Mouse (Mus musculus) hindbrain, embryonic 15.5 days (tissue): ENCODE measurements around the gene Phgr1. TPM values are rescaled to one million over a fixed set of nuclear protein-coding genes. Genes with fewer than 3 reads are reported as not detected.
A peak's percentile ranks its signal among the peaks of the same experiment; 100 is the strongest.

Experiments
- ATAC-seq: fragments of 200-750 bp; cut with Nextera tagmentation; 2 replicates; pipeline ENCODE4 v1.8.0; 2017; ENCODE audit warnings: low read depth, moderate number of reproducible peaks, moderate TSS enrichment; ENCODE audit not compliant: low FRiP score
- H3K27ac ChIP-seq: fragments of 300-500 bp; sonication (generic); replicated peaks from 2 replicates; pipeline ENCODE4 v1.5.1; 2015; ENCODE audit warnings: mild to moderate bottlenecking, inconsistent platforms
- H3K27me3 ChIP-seq: fragments of 300-500 bp; sonication (generic); 2 replicates; pipeline ENCODE4 v1.6.1; 2015; ENCODE audit warnings: control low read depth, inconsistent platforms
- H3K36me3 ChIP-seq: fragments of 300-500 bp; sonication (generic); 2 replicates; pipeline ENCODE4 v1.6.1; 2015; ENCODE audit warnings: control low read depth, inconsistent platforms
- H3K4me1 ChIP-seq: fragments of 300-500 bp; sonication (generic); replicated peaks from 2 replicates; pipeline ENCODE4 v1.6.1; 2015; ENCODE audit warnings: control low read depth, inconsistent platforms
- H3K4me2 ChIP-seq: fragments of 300-500 bp; sonication (generic); 2 replicates; pipeline ENCODE4 v1.6.1; 2015; ENCODE audit warnings: moderate library complexity, mild to moderate bottlenecking, inconsistent platforms
- H3K4me3 ChIP-seq: fragments of 300-500 bp; sonication (generic); 2 replicates; pipeline ENCODE4 v1.5.1; 2015; ENCODE audit warnings: mild to moderate bottlenecking, inconsistent platforms
- H3K9ac ChIP-seq: fragments of 300-500 bp; sonication (generic); 2 replicates; pipeline ENCODE4 v1.6.1; 2015; ENCODE audit warnings: inconsistent platforms
- H3K9me3 ChIP-seq: fragments of 300-500 bp; sonication (generic); 2 replicates; pipeline ENCODE4 v1.6.1; 2016; ENCODE audit warnings: control low read depth, inconsistent platforms
- WGBS: fragments of 180-500 bp; shearing (Covaris S2); methylation state at CpG from one replicate; pipeline ENCODE4 v1.1.7; 2015; 5-methylcytosine and 5-hydroxymethylcytosine counted together
- polyA plus RNA-seq: library from polyadenylated mRNA; unstranded; fragments of >200 nt; fragmentation: Nextera tagmentation; extraction: Ambion mirVana; gene quantifications from 2 replicates; pipeline ENCODE4 v1.2.1, GENCODE M21; 2015

The Phgr1 gene
- polyA plus RNA-seq, 1 experiment from 2014 or later = not detected

DNA sequence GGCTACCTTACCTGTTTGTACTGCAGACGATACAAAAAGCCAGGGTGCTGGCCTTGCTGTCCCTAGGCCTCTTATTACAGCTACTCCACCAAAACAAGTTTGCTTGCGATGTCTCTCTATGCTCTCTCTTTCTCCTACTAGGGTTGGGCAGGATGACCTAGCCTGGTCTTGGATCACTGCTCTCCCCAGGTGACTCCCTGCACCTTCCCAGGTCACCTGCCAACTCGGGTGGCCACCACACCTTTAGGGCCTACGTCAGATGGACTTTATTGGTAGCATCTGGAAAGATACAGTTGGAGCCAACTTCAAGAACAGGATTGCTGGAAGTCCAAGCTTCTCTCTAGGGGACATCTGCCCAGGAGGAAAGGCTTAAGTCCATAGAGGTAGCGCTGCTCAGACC is 7.7 kb upstream of the Phgr1 start:
- no peak overlapping the region for H3K9ac ChIP-seq
- H3K4me2 ChIP-seq = no peak overlapping the region
- H3K4me1 ChIP-seq = peaks cover 35% of the 10 kb centered on the region
- H3K27me3 ChIP-seq = no peaks in the 10 kb centered on the region
- no peak overlapping the region for H3K27ac ChIP-seq
- no peaks in the 10 kb centered on the region for H3K9me3 ChIP-seq
- H3K36me3 ChIP-seq = no peaks in the 10 kb centered on the region
- no peak for ATAC-seq
- H3K4me3 ChIP-seq = no peak overlapping the region
- WGBS = 82% methylated on average over 5 of the region's 5 CpGs

- ATAC-seq = no peak
- no peaks in the 10 kb centered on the region for H3K9me3 ChIP-seq
- H3K27me3 ChIP-seq = no peaks in the 10 kb centered on the region
These were observed 6.2 kb upstream of the Phgr1 start for GRCm38 (mm10) chr2:118766041-118767033.

DNA sequence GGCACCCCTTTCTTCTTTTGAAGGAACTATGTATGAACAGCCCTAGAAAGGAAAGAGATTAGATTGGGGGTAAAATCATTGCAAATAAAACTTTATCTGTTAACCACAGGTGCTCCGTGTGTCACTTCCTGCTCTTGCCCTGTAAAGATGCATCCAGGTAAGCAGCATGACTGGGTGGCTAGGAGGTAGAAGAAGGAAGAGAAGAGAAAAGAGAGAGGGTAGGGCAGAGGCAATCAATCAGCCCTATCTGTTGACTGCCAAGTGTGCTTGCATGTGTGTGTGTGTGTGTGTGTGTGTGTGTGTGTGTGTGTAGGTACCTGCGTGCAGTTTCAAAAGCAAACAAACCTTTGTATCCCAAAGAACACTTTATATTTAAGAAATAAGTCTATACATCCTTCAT is 2.0 kb downstream of the Phgr1 start:
- Histone ChIP-seq H3K4me3 (no peak overlapping the region), H3K36me3 (no peaks in the 10 kb centered on the region), H3K9me3 (no peaks in the 10 kb centered on the region), H3K27ac (no peak overlapping the region), H3K4me1 (peaks cover 18% of the 10 kb centered on the region), H3K4me2 (no peak overlapping the region), H3K27me3 (no peaks in the 10 kb centered on the region), H3K9ac (no peak overlapping the region)
- ATAC-seq = no peak
- whole genome bisulfite sequencing = 95% methylated on average over 2 of the region's 2 CpGs

More at GRCm38 (mm10) chr2:118766041-118767033, 6.2 kb upstream of the Phgr1 start:
- H3K4me3 ChIP-seq = no peak overlapping the region
- H3K4me1 ChIP-seq = peaks cover 27% of the 10 kb centered on the region
- no peak overlapping the region for H3K4me2 ChIP-seq
- no peaks in the 10 kb centered on the region for H3K36me3 ChIP-seq
- 80% methylated on average over 10 of the region's 10 CpGs for WGBS
- H3K9ac ChIP-seq = no peak overlapping the region
- H3K27ac ChIP-seq = no peak overlapping the region

DNA sequence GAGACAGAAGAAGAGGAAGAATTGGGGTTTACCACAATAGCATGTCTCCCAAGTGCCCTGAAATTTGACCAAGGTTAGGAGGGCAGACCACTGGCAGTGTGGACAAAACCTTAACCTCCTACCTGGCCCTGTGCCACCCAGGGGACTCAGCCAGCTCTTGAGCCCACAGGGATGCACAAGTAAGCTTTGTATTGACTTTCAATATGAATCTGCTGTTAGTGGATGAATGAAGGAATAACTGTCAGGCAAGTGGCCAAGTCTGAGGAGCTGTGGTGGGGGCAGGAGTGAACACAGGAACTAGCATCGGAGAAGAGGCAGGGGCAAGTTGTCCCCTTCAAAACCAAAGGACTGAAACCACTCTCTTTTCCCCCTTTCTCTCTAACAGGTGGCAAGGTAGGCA is 2.8 kb downstream of the Phgr1 start:
- no peaks in the 10 kb centered on the region for H3K36me3 ChIP-seq
- H3K4me3 ChIP-seq = no peak overlapping the region
- WGBS = 50% methylated on average over 1 of the region's 1 CpGs
- H3K27me3 ChIP-seq = no peaks in the 10 kb centered on the region
- H3K9ac ChIP-seq = no peak overlapping the region
- no peak overlapping the region for H3K4me2 ChIP-seq
- H3K4me1 ChIP-seq = peaks cover 19% of the 10 kb centered on the region
- ATAC-seq = no peak
- H3K27ac ChIP-seq = no peak overlapping the region
- H3K9me3 ChIP-seq = no peaks in the 10 kb centered on the region

DNA sequence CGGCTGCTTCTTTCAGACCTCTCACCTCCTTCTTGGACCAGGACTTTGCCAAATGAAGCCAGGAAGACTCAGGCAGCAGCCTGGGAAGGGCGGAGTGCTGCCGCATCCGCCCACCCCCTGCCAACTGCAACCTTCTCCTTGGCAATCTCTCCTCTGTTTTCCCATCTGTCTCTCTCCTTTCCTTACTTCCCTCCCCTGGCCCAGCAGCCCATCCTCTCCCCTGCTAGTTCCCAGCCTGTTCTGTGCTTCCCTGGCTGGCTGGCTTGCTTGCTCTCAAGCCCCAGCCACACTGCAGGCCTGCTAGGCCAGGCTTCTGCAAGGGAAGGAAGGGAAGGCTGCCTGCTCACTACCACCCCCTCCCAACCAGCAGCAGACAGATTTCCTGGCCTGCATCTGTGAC is 3.3 kb downstream of the Phgr1 start:
- no peak for ATAC-seq
- H3K9ac ChIP-seq = no peak overlapping the region
- peaks cover 24% of the 10 kb centered on the region for H3K4me1 ChIP-seq
- H3K9me3 ChIP-seq = no peaks in the 10 kb centered on the region
- WGBS = 69% methylated on average over 3 of the region's 4 CpGs
- H3K27ac ChIP-seq = peak overlapping the region; percentile 44; the same call in 1 of the 2 replicates
- no peaks in the 10 kb centered on the region for H3K36me3 ChIP-seq
- H3K4me2 ChIP-seq = no peak overlapping the region
- no peak overlapping the region for H3K4me3 ChIP-seq
- H3K27me3 ChIP-seq = no peaks in the 10 kb centered on the region

- H3K9ac ChIP-seq = no peak overlapping the region
- H3K9me3 ChIP-seq = no peaks in the 10 kb centered on the region
- no peaks in the 10 kb centered on the region for H3K36me3 ChIP-seq
- no peak overlapping the region for H3K4me2 ChIP-seq
- no peaks in the 10 kb centered on the region for H3K27me3 ChIP-seq
- ATAC-seq = no peak
- H3K4me1 ChIP-seq = peaks cover 28% of the 10 kb centered on the region
- peak overlapping the region; percentile 44; the same call in 1 of the 2 replicates for H3K27ac ChIP-seq
- H3K4me3 ChIP-seq = no peak overlapping the region
- WGBS = 78% methylated on average over 2 of the region's 2 CpGs
These were observed 3.7 kb downstream of the Phgr1 start for GRCm38 (mm10) chr2:118776295-118776694.

- ATAC-seq = no peak
- Histone ChIP-seq H3K9ac (no peak overlapping the region), H3K4me2 (no peak overlapping the region), H3K27ac (no peak overlapping the region), H3K4me1 (peaks cover 36% of the 10 kb centered on the region), H3K36me3 (no peaks in the 10 kb centered on the region), H3K9me3 (no peaks in the 10 kb centered on the region), H3K4me3 (no peak overlapping the region), H3K27me3 (no peaks in the 10 kb centered on the region)
- 81% methylated on average over 4 of the region's 4 CpGs for WGBS
These were observed 5.8 kb downstream of the Phgr1 start for GRCm38 (mm10) chr2:118778418-118778817.

- Histone ChIP-seq H3K4me2 (peak overlapping the region; percentile 63), H3K27me3 (no peaks in the 10 kb centered on the region), H3K27ac (peak overlapping the region; percentile 70), H3K9me3 (no peaks in the 10 kb centered on the region), H3K9ac (peak overlapping the region; percentile 64; the same call in 1 of the 2 replicates), H3K4me1 (peaks cover 36% of the 10 kb centered on the region), H3K4me3 (peak overlapping the region; percentile 55), H3K36me3 (no peaks in the 10 kb centered on the region)
- peak; percentile 49 for ATAC-seq
- WGBS = 8% methylated on average over 10 of the region's 10 CpGs
These were observed 6.5 kb downstream of the Phgr1 start for GRCm38 (mm10) chr2:118779065-118779464.

DNA sequence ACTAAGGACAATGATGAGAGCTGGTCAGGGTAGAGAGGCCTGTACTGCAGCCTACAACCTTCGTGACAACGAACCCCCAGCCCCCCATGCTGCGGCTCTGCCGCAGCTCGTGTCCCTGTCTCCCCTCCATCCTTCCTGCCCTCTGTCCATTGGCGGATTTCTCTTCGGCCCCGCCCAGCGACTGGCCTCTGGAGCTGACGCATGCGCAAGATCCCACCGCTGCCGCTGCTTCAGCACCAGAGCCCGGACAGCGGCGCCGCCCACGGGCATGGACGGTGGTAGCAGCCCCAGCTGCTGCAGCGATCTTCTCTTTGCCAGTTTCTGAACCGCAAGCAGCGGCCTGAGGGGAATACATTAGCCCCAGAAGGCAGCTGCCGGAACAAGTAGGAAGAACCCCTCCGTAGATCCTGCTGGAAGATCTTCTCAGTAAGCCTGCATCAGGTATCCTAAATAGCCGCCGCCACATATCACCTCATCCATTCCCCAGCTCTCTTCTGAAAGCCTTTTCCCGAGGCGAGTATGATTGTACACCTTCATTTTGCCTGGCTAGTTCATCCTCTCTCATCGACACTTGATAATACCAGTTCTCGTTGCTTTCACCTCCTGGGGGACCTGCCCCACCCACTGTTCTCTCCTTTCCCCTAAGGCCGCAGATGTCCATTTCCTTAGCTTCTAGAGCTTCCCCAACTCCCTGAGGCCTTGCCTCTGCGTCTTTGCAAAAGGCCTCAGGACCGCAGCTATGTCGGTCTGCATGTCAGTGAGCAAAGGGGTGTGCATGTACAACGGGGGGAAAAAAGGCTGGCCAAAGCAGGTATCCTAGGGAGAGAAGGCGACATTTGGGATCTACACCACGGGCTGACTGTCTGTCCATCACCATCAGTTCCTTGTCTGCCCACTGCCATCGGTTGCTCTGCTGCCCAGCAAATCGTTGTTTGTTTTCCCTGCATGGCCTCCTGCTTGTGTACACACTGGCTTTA is 7.2 kb downstream of the Phgr1 start, which contains the start of gene Disp2:
Disp2 (plus strand) TSS at position 216 of the 977 bp plus-strand sequence.
- H3K9me3 ChIP-seq = no peaks in the 10 kb centered on the region
- 9% methylated on average over 39 of the region's 39 CpGs for WGBS
- H3K9ac ChIP-seq = peak within 1 kb of the TSS; percentile 64
- H3K27me3 ChIP-seq = no peaks in the 10 kb centered on the region
- H3K27ac ChIP-seq = peak within 1 kb of the TSS; percentile 85
- H3K36me3 ChIP-seq = no peaks in the 10 kb centered on the region
- peak within 1 kb of the TSS; percentile 63 for H3K4me2 ChIP-seq
- peak; percentile 94 for ATAC-seq
- peak within 1 kb of the TSS; percentile 55 for H3K4me3 ChIP-seq
- H3K4me1 ChIP-seq = peaks cover 36% of the 10 kb centered on the region

GRCm38 (mm10) chr2:118781115-118781514 is 8.5 kb downstream of the Phgr1 start:
- Histone ChIP-seq H3K4me2 (peak overlapping the region; percentile 63), H3K4me3 (peak overlapping the region; percentile 55), H3K9ac (peak overlapping the region; percentile 64), H3K27ac (peak overlapping the region; percentile 85; the same call in 1 of the 2 replicates), H3K9me3 (no peaks in the 10 kb centered on the region), H3K27me3 (no peaks in the 10 kb centered on the region), H3K36me3 (peaks cover 3% of the 10 kb centered on the region), H3K4me1 (peaks cover 27% of the 10 kb centered on the region)
- WGBS = 18% methylated on average over 1 of the region's 1 CpGs
- no peak for ATAC-seq

GRCm38 (mm10) chr2:118782303-118782702 is 9.7 kb downstream of the Phgr1 start:
- H3K36me3 ChIP-seq = peaks cover 15% of the 10 kb centered on the region
- H3K9me3 ChIP-seq = no peaks in the 10 kb centered on the region
- WGBS = 72% methylated on average over 4 of the region's 4 CpGs
- no peaks in the 10 kb centered on the region for H3K27me3 ChIP-seq
- H3K27ac ChIP-seq = no peak overlapping the region
- H3K4me3 ChIP-seq = no peak overlapping the region
- H3K9ac ChIP-seq = no peak overlapping the region
- H3K4me2 ChIP-seq = no peak overlapping the region
- no peak for ATAC-seq
- H3K4me1 ChIP-seq = peaks cover 25% of the 10 kb centered on the region
